Mouse (Mus musculus) T-helper 17 cell (primary cell): ENCODE measurements around the gene Kctd2.
"Not testable (repeated sequence)": the region's sequence is repeated elsewhere in the genome, so short reads cannot be mapped to it uniquely, and the experiment has no call there.

Experiments
- in situ Hi-C, 2 experiments: fragments of 300-600 bp; cut with MboI, MseI; formaldehyde crosslinking; loops; 1 replicate in 1 of 2; 2 replicates in 1 of 2; pipeline ENCODE4 v1.15.1; 2025; ENCODE audit warnings: high pct_unique_total_duplicates in 2 of 2

Gene Kctd2

DNA sequence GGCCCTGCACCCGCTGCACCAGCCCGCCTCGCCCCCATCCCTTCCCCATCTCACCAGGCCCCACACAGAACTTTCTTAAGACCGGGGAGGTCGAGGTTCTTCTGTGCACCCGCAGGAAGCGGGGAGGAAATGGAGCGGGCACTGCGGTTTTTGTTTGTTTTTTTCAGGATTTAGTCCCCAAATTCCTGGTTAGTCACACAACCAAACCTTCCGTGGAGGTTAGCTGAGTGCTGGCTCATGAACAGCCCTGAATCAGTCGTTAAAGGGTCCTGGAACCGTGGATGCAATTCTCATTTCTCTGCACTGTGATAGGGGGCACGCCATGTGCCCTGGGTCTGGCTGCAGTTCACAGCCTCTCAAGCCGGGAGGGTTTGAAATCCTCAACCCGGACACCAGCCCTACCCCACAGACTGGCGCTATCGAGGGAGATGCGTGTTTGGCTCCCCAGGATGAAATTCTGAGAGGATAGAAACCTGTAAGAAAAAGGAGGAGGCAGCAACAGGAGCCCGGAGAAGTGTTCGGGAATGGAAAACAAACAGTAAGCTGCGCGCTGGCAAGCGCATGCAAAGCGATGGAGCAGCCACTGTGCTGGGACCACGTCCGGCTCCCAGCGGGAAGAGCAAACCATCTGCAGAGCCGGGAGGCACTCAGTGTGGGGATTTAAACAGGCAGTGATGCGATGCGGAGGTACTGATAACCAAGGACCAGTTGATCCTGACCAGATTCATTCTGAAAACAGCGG, 15.8 kb downstream of the Kctd2 start:
- in situ Hi-C loops: no loop called here

DNA sequence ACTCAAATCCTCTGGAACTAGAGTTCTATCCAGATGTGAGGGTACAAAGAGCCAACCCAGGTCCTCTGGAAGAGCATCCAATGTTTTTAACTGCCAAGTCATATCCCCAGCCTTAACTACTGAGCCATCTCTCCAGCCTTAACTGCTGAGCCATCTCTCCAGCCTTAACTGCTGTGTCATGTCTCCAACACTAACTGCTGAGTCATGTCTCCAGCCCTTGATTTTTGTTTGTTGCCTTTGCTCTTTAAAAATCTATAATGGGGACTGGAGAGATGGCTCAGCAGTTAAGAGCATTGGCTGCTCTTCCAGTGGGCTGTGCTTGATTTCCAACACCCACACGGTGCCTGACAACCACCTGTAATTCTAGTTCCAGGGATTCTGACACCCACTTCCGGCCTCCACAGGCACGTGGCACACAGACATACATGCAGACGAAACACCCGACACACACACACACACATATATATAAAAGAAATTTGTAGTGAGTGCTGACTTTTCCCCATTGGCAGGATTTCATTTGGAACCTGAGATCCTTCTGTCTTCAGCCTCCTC, 17.7 kb downstream of the Kctd2 start:
- in situ Hi-C loops: no loop called here

DNA sequence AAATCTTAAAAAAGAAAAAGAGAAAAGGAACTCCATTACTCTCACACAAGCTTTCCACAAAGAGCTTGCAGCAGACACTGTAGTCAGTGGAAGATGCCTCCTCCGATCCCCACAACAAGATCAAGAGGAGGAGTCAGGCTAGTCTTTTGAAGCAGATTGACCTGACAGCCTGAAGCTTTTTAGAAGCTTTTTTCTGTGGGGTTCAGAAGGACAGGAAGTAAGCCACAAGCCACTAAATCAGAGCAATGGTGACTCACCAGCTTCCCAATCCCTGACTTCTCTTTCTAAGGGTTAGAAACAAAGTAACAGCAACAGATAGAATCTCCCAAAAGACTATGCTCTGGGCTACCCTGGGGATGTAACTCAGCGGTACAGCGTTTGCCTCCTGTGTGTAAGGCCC, 19.4 kb downstream of the Kctd2 start:
- in situ Hi-C loops: no loop called here

DNA sequence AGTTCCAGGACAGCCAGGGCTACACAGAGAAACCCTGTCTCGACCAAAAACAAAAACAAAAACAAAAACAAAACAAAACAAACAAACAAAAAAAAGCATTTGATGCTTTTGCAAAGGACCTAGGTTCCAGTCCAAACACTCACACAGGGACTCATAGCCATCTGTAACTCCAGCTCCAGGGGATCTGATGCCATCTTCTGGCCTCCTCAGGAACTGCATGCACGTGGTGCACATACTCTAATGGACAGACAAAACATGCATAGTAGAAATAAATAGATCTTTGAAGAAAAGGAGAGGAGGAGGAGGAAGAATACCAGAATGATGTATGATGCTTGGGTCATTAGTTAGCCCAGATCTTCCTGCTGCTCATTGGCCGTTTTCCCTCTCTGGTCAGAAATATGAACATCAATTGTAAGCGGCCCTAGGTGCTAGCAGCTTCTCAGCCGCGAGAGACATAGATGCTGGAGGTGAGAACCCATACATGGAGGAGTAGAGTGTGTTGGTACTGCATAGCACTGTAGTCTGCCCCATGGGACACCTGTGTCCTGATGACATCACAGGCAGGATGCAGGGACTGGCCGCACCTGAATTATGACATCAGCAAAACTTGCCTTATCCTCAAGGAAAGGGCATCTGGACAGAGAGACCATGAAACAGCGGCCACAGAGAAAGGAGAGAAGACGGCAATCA, 20.1 kb downstream of the Kctd2 start, which contains the start of gene Trim80:
Gene Trim80, plus strand, starts transcription at position 640 of the 690 bp plus-strand sequence.
- in situ Hi-C loops: loop anchor here in 1 of 2 experiments (10.0 kb wide), 1 partner anchor 1625 kb away; no protein-coding TSS in a partner anchor

DNA sequence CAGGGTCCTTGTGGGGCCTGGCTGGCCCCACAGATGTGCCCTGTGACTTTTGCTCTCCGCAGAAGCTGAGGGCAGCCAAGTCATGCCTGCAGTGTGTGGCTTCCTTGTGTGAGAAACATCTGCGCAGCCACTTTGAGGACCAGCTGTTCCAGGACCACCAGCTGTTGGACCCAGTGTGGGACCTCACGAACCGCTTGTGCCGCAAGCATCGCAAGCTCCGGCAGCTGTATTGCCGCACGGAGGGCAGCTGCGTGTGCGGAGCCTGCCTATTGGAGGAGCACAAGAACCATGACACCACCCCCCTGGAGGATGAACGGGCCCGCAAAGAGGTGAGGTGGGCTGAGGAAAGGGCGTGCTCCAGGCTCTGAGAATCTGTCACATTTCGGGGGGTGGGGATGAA, 21.5 kb downstream of the Kctd2 start:
- in situ Hi-C loops: loop anchor here in 1 of 2 experiments (10.0 kb wide), 1 partner anchor 1627 kb away; no protein-coding TSS in a partner anchor

DNA sequence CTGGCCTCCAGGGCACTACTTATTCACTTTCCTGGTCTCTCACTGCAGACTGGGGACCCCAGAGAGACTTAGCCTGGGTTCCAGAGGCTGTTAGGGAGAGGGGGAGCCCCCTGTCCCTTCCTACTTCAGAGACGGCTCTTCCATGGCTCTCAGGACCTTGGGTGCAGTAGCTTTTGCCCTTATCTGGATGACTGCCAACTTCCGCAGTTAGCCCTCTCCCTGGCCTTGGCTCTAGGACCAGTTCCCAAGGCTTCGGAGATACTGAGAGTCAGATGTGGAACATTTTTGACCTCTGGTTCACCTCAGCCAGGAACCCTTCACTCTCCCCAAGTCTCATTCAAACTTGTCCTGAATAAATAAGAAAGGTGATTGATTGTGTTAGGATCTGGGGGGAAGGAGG, 27.0 kb downstream of the Kctd2 start:
- in situ Hi-C loops: loop anchor here in 1 of 2 experiments (10.0 kb wide), 1 partner anchor 1632 kb away; no protein-coding TSS in a partner anchor

DNA sequence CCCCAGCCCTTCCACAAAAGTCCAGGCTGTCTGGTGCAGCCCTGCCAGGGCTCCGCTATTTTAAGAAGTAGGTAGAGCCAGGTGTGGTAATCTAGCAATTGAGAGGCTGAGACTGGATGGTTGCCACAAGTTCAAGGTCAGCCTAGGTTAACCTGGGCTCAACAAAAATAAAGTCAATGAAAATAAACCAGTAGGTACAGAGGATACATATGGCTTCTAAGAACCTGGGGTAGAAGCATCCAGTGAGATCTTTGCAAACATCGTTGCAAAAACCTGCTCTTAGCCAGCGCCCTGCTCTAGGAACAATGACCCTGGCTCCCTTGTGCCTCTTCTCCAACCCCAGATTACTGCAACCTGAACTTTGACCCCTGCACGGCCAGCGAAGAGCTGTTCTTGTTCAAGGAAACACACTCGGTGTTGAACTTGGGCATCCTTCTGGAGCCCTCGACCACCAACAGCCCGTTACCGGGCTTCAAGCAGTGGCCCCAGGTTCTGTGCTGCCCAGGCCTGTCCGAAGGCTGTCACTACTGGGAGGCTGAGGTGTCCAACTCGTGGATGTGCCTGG, 27.5 kb downstream of the Kctd2 start:
- in situ Hi-C loops: loop anchor here in 1 of 2 experiments (10.0 kb wide), 1 partner anchor 1633 kb away; no protein-coding TSS in a partner anchor

DNA sequence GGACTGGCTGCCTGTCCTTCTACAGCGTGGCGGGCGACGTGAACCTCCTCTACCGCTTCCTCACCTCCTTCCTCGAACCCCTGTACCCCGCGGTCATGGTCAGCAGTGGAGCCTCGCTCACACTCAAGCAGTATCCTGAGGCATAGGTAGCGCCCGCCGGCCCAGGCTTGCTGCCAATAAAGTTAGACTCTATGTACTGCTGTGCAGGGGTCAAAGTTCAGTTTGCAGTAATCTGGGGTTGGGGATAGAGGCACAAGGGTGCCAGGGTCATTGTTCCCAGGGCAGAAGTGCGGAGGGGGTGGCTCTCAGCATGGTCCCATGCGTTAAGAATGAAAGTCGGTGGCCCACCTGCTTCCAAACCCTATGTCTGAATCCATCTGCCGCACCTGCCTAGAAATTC, 28.1 kb downstream of the Kctd2 start:
- in situ Hi-C loops: loop anchor here in 1 of 2 experiments (10.0 kb wide), 1 partner anchor 1633 kb away; no protein-coding TSS in a partner anchor

DNA sequence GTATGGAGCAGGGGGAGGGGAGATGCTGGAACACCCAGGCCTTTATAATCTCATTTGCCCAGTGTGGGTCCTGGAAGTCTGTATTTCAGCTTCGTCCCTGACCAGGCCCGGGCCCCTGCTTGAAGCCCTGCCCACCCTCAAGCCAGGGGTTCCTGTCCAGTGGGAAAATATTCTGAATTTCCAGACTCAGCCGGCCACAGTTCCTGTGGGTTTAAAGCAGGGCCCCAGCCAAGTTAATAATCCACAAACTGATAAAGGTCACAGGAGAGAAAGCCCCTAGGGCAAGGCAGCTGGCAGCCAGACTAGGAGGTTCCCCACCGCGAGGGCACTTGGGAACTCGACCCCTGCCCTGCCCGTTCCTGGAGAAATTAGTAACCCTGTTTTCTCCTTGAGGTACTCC, 29.1 kb downstream of the Kctd2 start:
- in situ Hi-C loops: loop anchor here in 1 of 2 experiments (10.0 kb wide), 1 partner anchor 1634 kb away; no protein-coding TSS in a partner anchor

DNA sequence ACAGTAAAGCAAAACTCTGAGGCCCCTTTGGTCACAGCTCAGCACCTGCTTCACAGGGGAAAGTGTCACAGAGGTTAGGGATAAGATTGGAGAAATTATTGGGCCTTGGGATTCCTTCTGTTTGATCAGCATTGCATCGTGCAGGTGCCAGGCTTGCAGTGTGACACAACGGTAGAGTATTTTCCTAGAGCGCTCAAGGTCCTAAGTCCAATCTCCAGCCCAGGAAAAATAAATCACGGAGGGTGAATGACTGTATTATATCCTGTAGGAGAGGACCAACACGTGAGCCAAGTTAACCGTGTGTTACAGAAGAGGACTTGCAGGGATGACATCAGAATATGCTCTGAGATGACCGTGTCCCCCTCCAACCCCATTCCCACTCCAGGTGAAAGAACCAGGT, 30.2 kb downstream of the Kctd2 start:
- in situ Hi-C loops: no loop called here

DNA sequence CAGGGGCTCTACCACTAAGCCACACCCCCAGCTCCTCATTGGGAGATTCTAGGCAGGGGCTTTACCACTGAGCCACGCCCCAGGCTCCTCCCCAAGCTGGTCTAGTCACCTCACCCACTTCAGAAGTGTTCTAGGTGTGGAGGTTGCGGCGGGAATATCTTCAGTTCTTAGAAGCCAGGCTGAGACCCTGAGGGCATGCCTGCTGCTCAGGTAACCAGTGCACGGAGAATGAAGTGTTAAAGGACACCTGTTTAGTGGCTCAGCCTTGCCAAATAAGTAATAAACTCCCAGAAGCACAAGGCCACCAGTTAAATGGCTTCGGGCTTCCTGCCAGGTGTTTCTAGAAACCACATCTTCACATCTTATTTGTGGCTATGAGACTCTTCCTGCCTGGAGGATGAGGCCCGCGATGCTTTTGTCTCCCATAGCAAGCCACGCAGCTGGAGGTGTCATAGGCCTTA, 31.9 kb downstream of the Kctd2 start:
- in situ Hi-C loops: no loop called here

DNA sequence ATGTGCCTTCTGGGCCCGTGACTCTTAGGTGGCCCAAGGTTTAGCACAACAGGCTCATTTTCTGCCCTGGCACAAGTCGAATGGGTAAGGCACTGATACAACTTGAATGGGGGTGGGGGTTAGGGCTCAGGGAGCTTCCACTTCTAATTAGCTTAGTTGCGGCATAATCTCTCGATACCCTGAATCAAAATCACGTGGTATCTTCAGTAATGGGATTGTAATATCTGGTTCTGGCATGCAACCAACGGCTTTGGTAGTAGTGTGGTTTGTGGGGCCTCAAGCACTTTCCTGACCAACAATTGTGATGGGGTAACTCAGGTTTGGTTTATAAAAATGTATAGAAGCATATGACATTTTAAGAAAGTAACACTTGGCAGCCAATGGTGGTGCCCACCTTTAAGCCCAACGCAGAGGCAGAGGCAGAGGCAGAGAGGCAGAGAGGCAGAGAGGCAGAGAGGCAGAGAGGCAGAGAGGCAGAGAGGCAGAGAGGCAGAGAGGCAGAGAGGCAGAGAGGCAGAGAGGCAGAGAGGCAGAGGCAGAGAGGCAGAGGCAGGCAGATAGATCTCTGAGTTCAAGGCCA, 32.4 kb downstream of the Kctd2 start:
- in situ Hi-C loops: no loop called here

DNA sequence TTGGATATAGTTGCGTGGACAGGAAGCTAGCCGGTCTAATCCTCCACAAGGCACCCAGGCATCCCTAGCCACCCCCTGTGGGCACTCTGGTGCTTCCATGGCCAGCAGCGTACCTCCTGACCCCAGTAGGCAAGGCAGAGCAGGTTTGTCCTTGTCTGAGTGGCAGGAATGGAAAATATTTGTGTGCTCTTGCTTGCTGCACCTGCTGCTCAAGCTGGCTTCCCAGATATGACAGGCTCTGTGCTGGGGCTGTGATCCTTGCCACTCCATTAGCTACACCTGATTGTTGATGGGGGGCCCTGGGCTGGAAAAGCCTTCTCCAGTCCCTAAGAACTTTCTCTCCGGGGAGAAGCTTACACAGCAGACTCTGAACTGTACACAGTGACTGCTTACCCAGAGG, 33.4 kb downstream of the Kctd2 start:
- in situ Hi-C loops: no loop called here

DNA sequence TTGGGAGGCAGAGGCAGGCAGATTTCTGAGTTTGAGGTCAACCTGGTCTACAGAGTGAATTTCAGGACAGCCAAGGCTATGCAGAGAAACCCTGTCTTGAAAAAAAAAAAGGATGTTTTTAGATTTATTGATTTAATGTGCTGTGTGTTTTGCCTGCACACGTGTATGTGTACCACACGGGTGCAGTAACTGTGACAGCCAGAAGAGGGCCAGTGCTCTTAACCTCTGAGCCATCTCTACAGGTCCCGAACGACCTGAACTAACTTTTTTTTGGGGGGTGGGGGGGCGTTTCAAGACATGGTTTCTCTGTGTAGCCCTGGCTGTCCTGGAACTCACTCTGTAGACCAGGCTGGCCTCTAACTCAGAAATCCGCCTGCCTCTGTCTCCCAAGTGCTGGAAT, 34.9 kb downstream of the Kctd2 start:
- in situ Hi-C loops: not testable (repeated sequence)

DNA sequence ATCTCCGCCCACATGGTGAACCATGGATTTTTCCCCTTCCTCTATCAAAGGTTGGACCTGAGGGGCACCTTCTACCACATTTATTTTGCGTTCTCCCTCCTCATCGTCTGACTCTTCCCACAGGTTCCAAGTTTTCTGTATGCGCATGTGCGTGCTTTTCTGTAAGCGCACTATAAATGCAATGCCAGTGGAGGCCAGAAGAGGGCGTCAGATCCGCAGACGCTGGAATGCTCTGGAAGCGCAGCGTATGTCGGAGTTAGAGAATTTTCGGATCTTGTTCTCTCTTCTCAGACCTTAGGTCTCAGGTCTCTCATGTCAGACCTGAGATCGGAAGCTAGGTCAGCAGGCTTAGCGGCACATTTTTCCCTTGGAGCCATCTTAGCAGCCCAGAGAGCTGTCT, 35.7 kb downstream of the Kctd2 start:
- in situ Hi-C loops: no loop called here

DNA sequence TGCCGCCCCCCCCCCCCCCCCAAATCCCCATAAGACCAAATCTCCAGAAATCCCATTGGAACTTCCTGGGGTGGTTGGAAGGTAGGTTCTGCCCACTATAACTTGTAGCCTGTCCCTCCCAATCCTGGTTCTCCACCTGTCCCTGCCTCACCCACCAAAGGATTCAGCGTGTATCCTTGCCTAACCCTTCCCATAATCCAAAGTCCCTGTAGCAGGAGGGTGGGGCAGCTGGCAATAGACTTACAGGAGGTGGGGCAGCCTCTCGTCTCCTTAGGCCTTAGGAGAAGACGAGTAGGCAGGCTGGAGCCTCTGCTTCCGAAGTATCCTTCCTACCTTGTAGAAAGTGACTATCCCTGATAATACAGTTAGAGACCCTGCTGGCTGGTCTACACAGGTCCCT, 36.3 kb downstream of the Kctd2 start:
- in situ Hi-C loops: no loop called here

DNA sequence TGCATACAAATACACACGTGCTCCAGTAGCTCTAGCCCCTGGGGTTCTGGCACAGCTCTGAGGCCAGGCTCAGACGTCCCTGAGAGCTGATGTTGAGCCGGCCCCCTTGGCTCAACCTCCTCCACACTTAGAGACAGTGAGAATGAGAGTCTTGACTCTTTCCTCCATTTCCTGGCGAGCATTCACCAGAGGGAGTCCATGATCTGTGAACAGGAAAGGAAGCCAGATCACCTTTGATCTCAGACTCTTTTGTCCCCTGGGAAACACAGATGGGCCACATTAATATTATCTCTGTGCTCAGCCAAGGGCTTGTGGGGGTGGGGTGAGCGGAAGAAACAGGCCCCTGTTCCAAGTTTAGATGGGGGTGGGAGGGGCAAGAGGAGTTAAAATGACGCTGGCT, 37.5 kb downstream of the Kctd2 start:
- in situ Hi-C loops: no loop called here

DNA sequence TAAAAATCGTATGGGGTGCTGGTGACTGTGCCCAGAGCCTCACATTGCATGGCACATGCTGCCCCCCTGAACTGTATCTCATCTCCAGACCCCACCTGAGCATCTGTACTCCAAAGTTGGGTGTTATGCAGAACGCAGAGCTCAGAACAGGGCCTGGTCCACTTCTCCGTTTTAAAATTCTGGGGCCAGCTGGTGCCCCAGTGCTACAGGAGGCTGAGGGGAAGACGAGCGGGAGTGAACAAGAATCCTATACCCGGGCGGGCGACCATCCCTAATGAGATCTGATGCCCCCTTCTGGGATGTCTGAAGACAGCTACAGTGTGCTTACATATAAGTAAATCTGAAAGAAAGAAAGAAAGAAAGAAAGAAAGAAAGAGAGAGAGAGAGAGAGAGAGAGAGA, 41.0 kb downstream of the Kctd2 start:
- in situ Hi-C loops: no loop called here

DNA sequence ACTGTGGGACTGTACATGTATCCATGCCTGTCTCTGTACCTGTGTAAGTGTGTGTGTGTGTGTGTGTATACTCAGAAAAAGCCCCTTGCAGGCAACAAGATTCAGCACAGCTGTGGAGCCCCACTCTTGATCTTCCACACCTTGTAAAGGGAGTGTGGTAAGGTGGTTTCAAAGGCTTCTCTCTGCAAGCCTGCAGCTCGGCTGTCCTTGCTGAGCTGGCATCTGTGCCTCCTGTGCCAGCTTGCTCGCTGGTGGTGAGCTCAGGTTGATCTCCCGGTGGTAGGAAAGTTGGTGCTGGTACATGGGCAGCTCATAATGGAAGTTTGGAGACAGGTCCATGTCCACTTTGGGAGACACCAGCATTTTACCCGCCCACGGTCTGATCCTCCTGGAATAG, 41.9 kb downstream of the Kctd2 start:
- in situ Hi-C loops: no loop called here

DNA sequence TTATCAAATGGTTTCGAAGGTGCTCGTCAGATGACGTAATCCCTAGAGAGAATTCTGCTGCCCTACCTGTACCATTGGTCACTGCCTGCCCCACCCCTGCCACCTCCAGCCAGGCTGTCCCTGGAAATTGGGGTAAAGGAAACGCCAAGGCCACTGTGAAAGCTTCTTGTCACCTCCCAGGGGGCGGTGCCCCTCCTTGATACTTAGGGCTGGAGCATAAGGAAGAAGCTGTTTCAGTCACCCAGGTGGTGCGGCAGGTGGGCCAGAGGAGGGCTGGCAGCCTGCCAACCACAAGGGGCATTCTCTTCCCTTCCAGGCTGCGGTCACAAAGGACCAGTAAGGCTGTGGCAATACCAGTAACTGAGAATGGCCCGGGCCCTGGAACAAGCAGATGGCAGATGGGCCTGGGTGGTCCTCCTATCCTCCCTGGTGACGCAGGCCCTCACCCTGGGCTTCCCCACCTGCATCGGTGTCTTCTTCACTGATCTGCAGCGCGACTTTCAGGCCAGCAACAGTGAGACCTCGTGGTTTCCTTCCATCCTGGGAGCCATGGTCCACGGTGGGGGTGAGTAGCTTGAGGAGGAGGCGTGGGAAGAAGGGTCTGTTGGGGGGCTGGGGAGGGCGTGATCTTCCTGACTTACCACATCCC, 42.4 kb downstream of the Kctd2 start, which contains the start of gene Slc16a5:
Gene Slc16a5, plus strand, starts transcription at position 232 of the 649 bp plus-strand sequence.
- in situ Hi-C loops: no loop called here

DNA sequence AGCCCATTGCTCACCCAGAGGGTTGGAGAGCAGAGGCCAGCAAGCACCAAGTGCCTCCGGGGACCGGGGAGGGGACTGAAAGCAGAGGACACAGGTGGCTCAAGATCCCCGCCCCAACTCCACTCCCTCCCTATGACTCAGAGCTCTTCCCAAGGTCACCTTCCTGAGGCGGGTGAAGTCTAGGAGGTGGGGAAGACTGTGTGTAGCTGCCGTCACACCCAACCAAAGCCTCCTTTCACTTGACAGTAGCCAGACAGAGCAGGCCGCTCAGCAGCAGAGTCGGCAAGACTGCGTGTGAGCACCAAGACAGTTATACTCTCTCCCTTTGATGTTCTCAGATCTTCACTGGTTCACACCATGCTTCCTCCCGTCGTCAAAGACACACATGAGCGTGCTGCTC, 43.5 kb downstream of the Kctd2 start:
- in situ Hi-C loops: no loop called here
